Mouse (Mus musculus) B cell, adult 62 days (primary cell): ENCODE measurements around the gene Acot12. TPM values are rescaled to one million over a fixed set of nuclear protein-coding genes. Genes with fewer than 3 reads are reported as not detected.

Experiments
- total RNA-seq: library from RNA; stranded (reverse); gene quantifications from 4 replicates; pipeline ENCODE4 v1.2.4, GENCODE M21; 2023

Acot12 gene
- total RNA-seq, result not detected in 4 replicates

DNA sequence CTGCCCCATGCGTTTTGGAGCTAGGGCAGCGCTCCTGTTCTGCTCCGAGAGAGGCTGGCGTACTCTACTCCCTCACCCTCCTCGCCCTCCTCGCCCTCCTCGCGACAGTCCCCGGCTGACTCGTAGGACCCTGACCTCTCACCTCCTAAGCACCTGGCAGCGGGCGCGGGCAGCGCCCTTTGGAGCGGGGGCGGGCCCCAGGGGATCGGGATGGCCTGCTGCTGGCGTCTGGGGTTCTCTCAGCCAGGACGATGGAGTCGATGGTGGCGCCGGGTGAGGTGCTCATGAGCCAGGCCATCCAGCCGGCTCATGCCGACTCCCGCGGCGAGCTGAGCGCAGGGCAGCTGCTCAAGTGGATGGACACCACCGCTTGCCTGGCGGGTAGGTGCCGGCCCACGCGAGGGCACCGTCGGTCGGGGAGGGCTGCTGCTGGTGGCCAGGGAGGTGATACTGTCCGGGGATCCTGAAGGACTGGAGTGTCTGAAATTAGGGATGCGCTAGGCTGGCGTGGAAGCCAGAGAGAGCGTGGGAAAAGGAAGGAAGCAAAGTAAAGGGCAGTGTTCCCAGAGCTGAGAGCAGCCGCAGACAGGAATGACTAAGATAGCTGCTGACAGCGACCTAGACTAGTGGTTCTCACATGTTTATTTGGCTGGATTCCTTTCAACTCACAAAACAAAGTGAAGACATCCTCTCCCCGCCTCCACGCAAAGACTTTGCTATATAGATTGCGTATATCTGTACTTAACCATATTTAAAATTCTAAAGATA, at the start of gene Acot12:
Gene Acot12, plus strand, starts transcription at position 233 of the 768 bp plus-strand sequence.

DNA sequence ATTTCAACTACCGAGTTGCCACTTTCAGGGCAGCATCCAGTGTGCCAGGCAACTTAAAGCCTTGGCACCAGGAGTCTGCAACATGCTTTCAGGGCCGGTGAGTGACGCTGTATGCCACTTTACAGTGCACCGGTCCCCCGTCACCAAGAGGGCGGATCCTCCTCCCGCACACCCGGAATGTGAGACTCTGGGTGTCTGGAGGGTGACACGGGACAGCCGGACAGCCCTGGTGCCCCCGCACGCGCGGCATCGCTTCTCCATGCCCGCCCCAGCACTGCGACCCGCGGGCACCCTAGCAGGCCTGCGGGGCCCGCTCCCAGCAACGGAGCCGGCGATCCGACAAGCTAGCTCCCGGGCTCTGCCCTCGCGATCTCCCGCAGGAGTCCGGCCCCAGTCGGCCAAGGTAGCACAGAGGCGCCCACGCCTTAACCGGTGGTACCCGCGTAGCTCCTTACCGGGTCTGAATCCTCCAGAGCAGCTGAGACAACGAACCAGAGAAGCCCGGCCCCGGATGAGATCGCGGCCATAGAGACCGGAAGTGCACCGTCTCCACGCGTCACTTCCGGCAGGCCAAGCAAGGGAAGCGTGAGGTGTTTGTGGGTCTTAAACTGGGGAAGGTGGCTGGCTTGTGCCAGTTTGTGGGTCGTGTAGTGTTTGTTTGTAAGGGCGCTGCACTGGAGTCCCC, 66.0 kb downstream of the Acot12 start, which contains the start of gene Zcchc9:
Gene Zcchc9, minus strand, starts transcription at position 551 of the 685 bp plus-strand sequence.

Other genes starting within 250 kb of the Acot12 start
- gene Zcchc9, start 66.2 kb downstream of the Acot12 start, total RNA-seq, result 41.5 to 54.7 TPM (median 52.7 TPM) in 4 replicates
- not detected in 4 replicates for gene Ckmt2, start 135.4 kb downstream of the Acot12 start, total RNA-seq